Mouse (Mus musculus): ENCODE measurements around the gene Cd40. TPM values are rescaled to one million over a fixed set of nuclear protein-coding genes. Genes with fewer than 3 reads are reported as not detected.
A peak's percentile ranks its signal among the peaks of the same experiment; 100 is the strongest.

Cd40 gene
- polyA plus RNA-seq, 1 experiment from 2014 or later: 6.5 TPM

- H3K27ac ChIP-seq: no peak overlapping the region
- ATAC-seq (ENCODE audit: insufficient number of reproducible peaks, insufficient read depth, low FRiP score, low TSS enrichment): no peak
- 93% methylated on average over 4 of the region's 4 CpGs for WGBS
These were observed 4.5 kb downstream of the Cd40 start for GRCm38 (mm10) chr2:165059961-165060360.

GRCm38 (mm10) chr2:165061638-165062433 is 6.4 kb downstream of the Cd40 start:
- H3K4me1 ChIP-seq: no peaks in the 10 kb centered on the region
- no peak overlapping the region for H3K4me2 ChIP-seq (replicated peaks)
- no peak overlapping the region for H3K9ac ChIP-seq
- H3K27me3 ChIP-seq: 0 out of 2 replicates have a peak, but pooled peaks cover 10% of the 10 kb centered on the region
- no peak overlapping the region for H3K27ac ChIP-seq
- H3K4me3 ChIP-seq: no peak overlapping the region
- 82% methylated on average over 16 of the region's 16 CpGs for WGBS
- H3K9me3 ChIP-seq: no peaks in the 10 kb centered on the region
- no peaks in the 10 kb centered on the region for H3K36me3 ChIP-seq
- ATAC-seq (ENCODE audit: insufficient number of reproducible peaks, insufficient read depth, low FRiP score, low TSS enrichment): no peak

More at GRCm38 (mm10) chr2:165059961-165060360, 4.5 kb downstream of the Cd40 start:
- H3K4me1 ChIP-seq: peaks cover 10% of the 10 kb centered on the region; the same call in 1 of the 2 replicates
- no peaks in the 10 kb centered on the region for H3K9me3 ChIP-seq
- no peak overlapping the region for H3K9ac ChIP-seq
- 0 out of 2 replicates have a peak, but pooled peaks cover 11% of the 10 kb centered on the region for H3K27me3 ChIP-seq
- no peak overlapping the region for H3K4me3 ChIP-seq
- H3K4me2 ChIP-seq (replicated peaks): no peak overlapping the region
- H3K36me3 ChIP-seq: no peaks in the 10 kb centered on the region

- ATAC-seq (ENCODE audit: insufficient number of reproducible peaks, insufficient read depth, low FRiP score, low TSS enrichment): no peak
- H3K9ac ChIP-seq: no peak overlapping the region
- H3K4me2 ChIP-seq (replicated peaks): no peak overlapping the region
- H3K4me1 ChIP-seq: no peaks in the 10 kb centered on the region
- 67% methylated on average over 7 of the region's 7 CpGs for WGBS
- H3K36me3 ChIP-seq: no peaks in the 10 kb centered on the region
- H3K27ac ChIP-seq: no peak overlapping the region
- no peaks in the 10 kb centered on the region for H3K9me3 ChIP-seq
- peaks cover 8% of the 10 kb centered on the region; the same call in 1 of the 2 replicates for H3K27me3 ChIP-seq
- H3K4me3 ChIP-seq: no peak overlapping the region
These were observed 9.1 kb downstream of the Cd40 start for GRCm38 (mm10) chr2:165064489-165064888.

- Histone ChIP-seq H3K9me3 (no peaks in the 10 kb centered on the region), H3K4me3 (no peak overlapping the region), H3K27ac (no peak overlapping the region), H3K4me1 (peaks cover 4% of the 10 kb centered on the region; the same call in 1 of the 2 replicates), H3K36me3 (no peaks in the 10 kb centered on the region), H3K9ac (no peak overlapping the region), H3K4me2 (replicated peaks) (no peak overlapping the region), H3K27me3 (peaks cover 37% of the 10 kb centered on the region)
- WGBS: 73% methylated on average over 2 of the region's 2 CpGs
- no peak for ATAC-seq (ENCODE audit: insufficient number of reproducible peaks, insufficient read depth, low FRiP score, low TSS enrichment)
These were observed 13.4 kb downstream of the Cd40 start for GRCm38 (mm10) chr2:165068806-165069205.

GRCm38 (mm10) chr2:165070096-165070816 is 14.8 kb downstream of the Cd40 start:
- peaks cover 49% of the 10 kb centered on the region for H3K27me3 ChIP-seq
- no peak overlapping the region for H3K27ac ChIP-seq
- no peaks in the 10 kb centered on the region for H3K36me3 ChIP-seq
- H3K4me1 ChIP-seq: peaks cover 4% of the 10 kb centered on the region; the same call in 1 of the 2 replicates
- no peak overlapping the region for H3K9ac ChIP-seq
- no peak overlapping the region for H3K4me3 ChIP-seq
- peak overlapping the region; percentile 42 for H3K4me2 ChIP-seq (replicated peaks)
- 19% methylated on average over 23 of the region's 23 CpGs for WGBS
- no peak for ATAC-seq (ENCODE audit: insufficient number of reproducible peaks, insufficient read depth, low FRiP score, low TSS enrichment)
- no peaks in the 10 kb centered on the region for H3K9me3 ChIP-seq

GRCm38 (mm10) chr2:165073381-165073781 is 18.0 kb downstream of the Cd40 start:
- Histone ChIP-seq H3K27ac (no peak overlapping the region), H3K4me3 (no peak overlapping the region), H3K4me2 (replicated peaks) (no peak overlapping the region), H3K9ac (no peak overlapping the region), H3K9me3 (no peaks in the 10 kb centered on the region), H3K4me1 (peaks cover 4% of the 10 kb centered on the region; the same call in 1 of the 2 replicates), H3K27me3 (peaks cover 75% of the 10 kb centered on the region), H3K36me3 (no peaks in the 10 kb centered on the region)
- no peak for ATAC-seq (ENCODE audit: insufficient number of reproducible peaks, insufficient read depth, low FRiP score, low TSS enrichment)
- WGBS: 23% methylated on average over 9 of the region's 9 CpGs

GRCm38 (mm10) chr2:165074081-165074884 is 18.9 kb downstream of the Cd40 start:
- ATAC-seq (ENCODE audit: insufficient number of reproducible peaks, insufficient read depth, low FRiP score, low TSS enrichment): no peak
- H3K4me1 ChIP-seq: peaks cover 4% of the 10 kb centered on the region; the same call in 1 of the 2 replicates

GRCm38 (mm10) chr2:165074937-165075336 is 19.5 kb downstream of the Cd40 start:
- peaks cover 83% of the 10 kb centered on the region for H3K27me3 ChIP-seq
- ATAC-seq (ENCODE audit: insufficient number of reproducible peaks, insufficient read depth, low FRiP score, low TSS enrichment): no peak
- WGBS: 27% methylated on average over 2 of the region's 2 CpGs

More at GRCm38 (mm10) chr2:165074081-165074884, 18.9 kb downstream of the Cd40 start:
- no peak overlapping the region for H3K27ac ChIP-seq
- 49% methylated on average over 11 of the region's 11 CpGs for WGBS
- no peak overlapping the region for H3K4me2 ChIP-seq (replicated peaks)
- H3K4me3 ChIP-seq: no peak overlapping the region
- no peaks in the 10 kb centered on the region for H3K36me3 ChIP-seq
- no peaks in the 10 kb centered on the region for H3K9me3 ChIP-seq
- peaks cover 83% of the 10 kb centered on the region for H3K27me3 ChIP-seq
- H3K9ac ChIP-seq: no peak overlapping the region

GRCm38 (mm10) chr2:165077055-165077454 is 21.6 kb downstream of the Cd40 start:
- Histone ChIP-seq H3K4me1 (no peaks in the 10 kb centered on the region), H3K9me3 (no peaks in the 10 kb centered on the region), H3K9ac (no peak overlapping the region), H3K27me3 (peaks cover 84% of the 10 kb centered on the region), H3K4me3 (no peak overlapping the region), H3K27ac (no peak overlapping the region), H3K4me2 (replicated peaks) (no peak overlapping the region), H3K36me3 (no peaks in the 10 kb centered on the region)
- ATAC-seq (ENCODE audit: insufficient number of reproducible peaks, insufficient read depth, low FRiP score, low TSS enrichment): no peak
- 7% methylated on average over 9 of the region's 9 CpGs for WGBS

More at GRCm38 (mm10) chr2:165074937-165075336, 19.5 kb downstream of the Cd40 start:
- H3K9me3 ChIP-seq: no peaks in the 10 kb centered on the region
- H3K4me1 ChIP-seq: peaks cover 4% of the 10 kb centered on the region; the same call in 1 of the 2 replicates
- H3K4me2 ChIP-seq (replicated peaks): no peak overlapping the region
- H3K27ac ChIP-seq: no peak overlapping the region
- no peaks in the 10 kb centered on the region for H3K36me3 ChIP-seq
- no peak overlapping the region for H3K9ac ChIP-seq
- no peak overlapping the region for H3K4me3 ChIP-seq

GRCm38 (mm10) chr2:165078045-165078444 is 22.6 kb downstream of the Cd40 start:
- no peak overlapping the region for H3K4me3 ChIP-seq
- no peaks in the 10 kb centered on the region for H3K4me1 ChIP-seq
- H3K9ac ChIP-seq: no peak overlapping the region
- H3K4me2 ChIP-seq (replicated peaks): no peak overlapping the region
- peaks cover 82% of the 10 kb centered on the region for H3K27me3 ChIP-seq
- no peaks in the 10 kb centered on the region for H3K36me3 ChIP-seq
- no peak overlapping the region for H3K27ac ChIP-seq
- WGBS: 67% methylated on average over 8 of the region's 8 CpGs
- no peak for ATAC-seq (ENCODE audit: insufficient number of reproducible peaks, insufficient read depth, low FRiP score, low TSS enrichment)
- H3K9me3 ChIP-seq: no peaks in the 10 kb centered on the region

GRCm38 (mm10) chr2:165078605-165079004 is 23.2 kb downstream of the Cd40 start:
- H3K9me3 ChIP-seq: no peaks in the 10 kb centered on the region
- H3K27me3 ChIP-seq: peaks cover 76% of the 10 kb centered on the region
- no peak overlapping the region for H3K9ac ChIP-seq
- 26% methylated on average over 10 of the region's 10 CpGs for WGBS
- no peaks in the 10 kb centered on the region for H3K4me1 ChIP-seq
- H3K36me3 ChIP-seq: no peaks in the 10 kb centered on the region
- no peak overlapping the region for H3K27ac ChIP-seq
- no peak overlapping the region for H3K4me2 ChIP-seq (replicated peaks)
- no peak overlapping the region for H3K4me3 ChIP-seq
- ATAC-seq (ENCODE audit: insufficient number of reproducible peaks, insufficient read depth, low FRiP score, low TSS enrichment): no peak

Measured in embryonic facial prominence, embryonic 12.5 days (tissue).